Mouse (Mus musculus): ENCODE measurements around the gene Arhgap22.

DNA sequence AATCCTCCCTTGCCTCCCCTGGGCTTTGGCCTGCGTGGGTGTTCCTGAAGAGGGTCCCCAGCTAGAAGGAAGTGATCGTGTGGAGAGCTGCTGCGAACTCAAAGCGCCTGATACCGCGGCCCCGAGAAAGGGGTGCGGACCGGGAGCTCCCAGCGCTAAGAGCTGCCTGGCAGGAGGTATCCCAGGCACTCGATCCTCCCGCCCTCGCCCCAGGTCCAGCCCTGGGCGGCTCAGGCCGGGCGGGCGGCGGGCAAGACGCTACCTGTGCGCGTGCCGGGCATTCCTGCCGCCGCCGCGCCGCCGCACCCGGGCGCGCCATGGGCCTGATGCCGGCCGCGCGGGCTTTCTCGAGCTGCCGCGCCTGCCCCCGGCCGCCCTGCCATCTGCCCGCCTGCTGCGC is 137.2 kb downstream of the Arhgap22 start:
- TF ChIP-seq POLR2A (IDR thresholded peaks at IDR 0.05; ENCODE audit: borderline replicate concordance, insufficient read depth, low read length) (no peak), CTCF (IDR thresholded peaks at IDR 0.05; ENCODE audit: borderline replicate concordance, insufficient read depth, low read depth, low read length) (no peak)

Measured in cerebellum, adult 2 months (tissue).